Mouse (Mus musculus) liver, adult 2 months (tissue): Measurements from ENCODE around the gene Washc2.

Experiments
- CTCF ChIP-seq: fragments of 200-500 bp; IDR thresholded peaks from 2 replicates; pipeline ENCODE4 v1.5.1; 2011; ENCODE audit warnings: low read depth, low read length, control low read depth
- POLR2A ChIP-seq: fragments of 200-500 bp; IDR thresholded peaks from 2 replicates; pipeline ENCODE4 v1.6.1; 2011; ENCODE audit warnings: low read length, control low read depth; ENCODE audit not compliant: insufficient read depth; ENCODE audit errors: extremely low read depth

GRCm38 (mm10) chr6:116286870-116287575 lies 79.2 kb downstream of the Washc2 start:
- no peak for TF ChIP-seq POLR2A
- TF ChIP-seq CTCF = no peak
